Mouse (Mus musculus) heart, postnatal 36 days (tissue): ENCODE results near the gene Rhox4b. TPM values are rescaled to one million over a fixed set of nuclear protein-coding genes. Genes with fewer than 3 reads are reported as not detected.
"Not testable (repeated sequence)": the region's sequence is repeated elsewhere in the genome, so short reads cannot be mapped to it uniquely, and the experiment has no call there.

Experiments used
- DNase-seq, 2 experiments: peaks; one replicate each; pipeline ENCODE4 v3.0.0; 2021 to 2022
- intact Hi-C: fragments of 180-260 bp; cut with DNase I; formaldehyde crosslinking; loops from one replicate; pipeline ENCODE4 v1.15.1; 2025
- total RNA-seq, 2 experiments: library from RNA; stranded (reverse); gene quantifications; 2 replicates each; pipeline ENCODE4 v1.2.3; 2021

The Rhox4b gene
- total RNA-seq: not detected

GRCm38 (mm10) chrX:37432194-37432593 lies at the start of gene Rhox4b:
TSS of gene Rhox4b (plus strand) at chrX:37432494.
- intact Hi-C loops: not testable (repeated sequence)

GRCm38 (mm10) chrX:37390548-37390947 lies 41.7 kb upstream of the Rhox4b start, which contains the start of gene Rhox4a2:
TSS of gene Rhox4a2 (plus strand) at chrX:37390848.
- intact Hi-C loops, DNase-seq: not testable (repeated sequence)

More at GRCm38 (mm10) chrX:37432194-37432593, at the start of gene Rhox4b:
- not testable (repeated sequence) for DNase-seq

DNA sequence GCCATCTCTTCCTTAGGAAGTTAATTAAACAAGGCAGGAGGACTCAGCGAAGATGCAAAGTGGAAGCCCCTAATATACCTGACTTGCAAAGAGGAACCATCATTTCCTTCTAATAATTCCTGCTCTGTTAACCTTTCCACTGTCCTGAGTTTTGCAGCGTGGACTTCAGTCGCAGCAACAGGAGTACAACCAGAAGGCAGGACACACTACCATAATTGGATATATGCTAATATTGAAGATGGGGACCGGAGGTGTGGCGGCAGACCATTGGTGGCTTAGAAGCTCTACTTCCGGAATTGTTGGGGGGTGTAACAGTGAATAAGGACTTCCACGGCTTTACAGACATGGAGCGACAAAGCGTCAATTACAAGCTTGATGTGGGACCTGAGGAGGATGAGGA lies 20.5 kb upstream of the Rhox4b start, which contains the start of gene Rhox2b:
Rhox2b (plus strand) TSS at position 301 of the 400 bp plus-strand sequence.
- intact Hi-C loops, DNase-seq: not testable (repeated sequence)

GRCm38 (mm10) chrX:37453380-37453779 lies 21.1 kb downstream of the Rhox4b start, which contains the start of gene Rhox2c:
TSS of gene Rhox2c (plus strand) at chrX:37453680.
- DNase-seq, intact Hi-C loops: not testable (repeated sequence)

DNA sequence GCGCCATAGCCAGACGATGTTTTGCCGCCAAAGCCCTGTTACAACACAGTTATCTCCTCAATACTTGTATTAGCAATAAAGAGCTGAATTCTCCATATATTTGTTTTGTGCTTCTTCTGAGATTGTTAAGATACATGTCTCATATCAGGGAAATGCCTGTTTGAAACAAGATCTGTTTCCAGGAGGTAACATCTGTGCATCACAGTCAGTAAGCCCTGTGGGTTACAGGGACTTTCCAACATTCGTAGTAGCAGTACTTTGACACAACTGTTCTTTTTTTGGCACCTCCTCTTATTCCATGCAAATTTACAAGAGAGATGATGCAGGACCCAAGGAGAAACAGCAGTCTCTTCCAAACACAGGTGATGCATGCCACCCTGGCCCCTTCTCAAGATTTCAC lies 26.0 kb downstream of the Rhox4b start, which contains the start of gene Rhox3c:
Rhox3c (plus strand) TSS at position 301 of the 400 bp plus-strand sequence.
- DNase-seq, intact Hi-C loops: not testable (repeated sequence)

GRCm38 (mm10) chrX:37480037-37480436 lies 47.7 kb downstream of the Rhox4b start, which contains the start of gene Rhox4c:
TSS of gene Rhox4c (plus strand) at chrX:37480337.
- DNase-seq, intact Hi-C loops: not testable (repeated sequence)

Other genes starting within 250 kb of the Rhox4b start
- gene Ndufa1, start 241.3 kb upstream of the Rhox4b start, total RNA-seq: 100 to 1,000 TPM; 905 to 914 TPM
- gene Rnf113a1, start 241.2 kb upstream of the Rhox4b start, total RNA-seq: 1 to 10 TPM; 2.1 to 2.6 TPM
- not detected for gene Gm9, start 221.5 kb upstream of the Rhox4b start, total RNA-seq
- gene Rhox1, start 210.2 kb upstream of the Rhox4b start, total RNA-seq: not detected
- not detected for gene Rhox2a, start 187.5 kb upstream of the Rhox4b start, total RNA-seq
- gene Rhox3a, start 182.6 kb upstream of the Rhox4b start, total RNA-seq: not detected
- gene Rhox4a, start 167.2 kb upstream of the Rhox4b start, total RNA-seq: not detected
- gene Rhox3a2, start 52.5 kb upstream of the Rhox4b start, total RNA-seq: not detected
- gene Rhox4a2, start 41.6 kb upstream of the Rhox4b start, total RNA-seq: not detected
- not detected for gene Rhox2b, start 20.4 kb upstream of the Rhox4b start, total RNA-seq
- not detected for gene Rhox2c, start 21.2 kb downstream of the Rhox4b start, total RNA-seq
- not detected for gene Rhox3c, start 26.1 kb downstream of the Rhox4b start, total RNA-seq
- not detected for gene Rhox4c, start 47.8 kb downstream of the Rhox4b start, total RNA-seq
- not detected for gene Rhox2d, start 60.9 kb downstream of the Rhox4b start, total RNA-seq
- gene Rhox4d, start 81.9 kb downstream of the Rhox4b start, total RNA-seq: not detected
- not detected for gene Rhox2e, start 98.0 kb downstream of the Rhox4b start, total RNA-seq
- gene Rhox3e, start 109.5 kb downstream of the Rhox4b start, total RNA-seq: not detected
- not detected for gene Rhox4e, start 124.9 kb downstream of the Rhox4b start, total RNA-seq
- gene Rhox2f, start 138.9 kb downstream of the Rhox4b start, total RNA-seq: not detected
- gene Rhox3f, start 148.5 kb downstream of the Rhox4b start, total RNA-seq: not detected
- not detected for gene Rhox4f, start 175.2 kb downstream of the Rhox4b start, total RNA-seq
- gene Rhox3g, start 196.1 kb downstream of the Rhox4b start, total RNA-seq: not detected
- not detected for gene Rhox2g, start 211.0 kb downstream of the Rhox4b start, total RNA-seq
- gene Rhox4g, start 218.8 kb downstream of the Rhox4b start, total RNA-seq: not detected
- not detected for gene Rhox3h, start 236.3 kb downstream of the Rhox4b start, total RNA-seq
- gene Rhox2h, start 240.8 kb downstream of the Rhox4b start, total RNA-seq: under 1 TPM in 1 of 2 experiments, not detected in 1; 0.43 TPM